Mouse (Mus musculus) urinary bladder, postnatal 10 days (tissue): ENCODE results near the gene Mfap5.
"Not testable (repeated sequence)": the region's sequence is repeated elsewhere in the genome, so short reads cannot be mapped to it uniquely, and the experiment has no call there.

Experiments
- DNase-seq: peaks from one replicate; pipeline ENCODE4 v3.0.0; 2022; ENCODE audit warnings: low spot score

The Mfap5 gene

DNA sequence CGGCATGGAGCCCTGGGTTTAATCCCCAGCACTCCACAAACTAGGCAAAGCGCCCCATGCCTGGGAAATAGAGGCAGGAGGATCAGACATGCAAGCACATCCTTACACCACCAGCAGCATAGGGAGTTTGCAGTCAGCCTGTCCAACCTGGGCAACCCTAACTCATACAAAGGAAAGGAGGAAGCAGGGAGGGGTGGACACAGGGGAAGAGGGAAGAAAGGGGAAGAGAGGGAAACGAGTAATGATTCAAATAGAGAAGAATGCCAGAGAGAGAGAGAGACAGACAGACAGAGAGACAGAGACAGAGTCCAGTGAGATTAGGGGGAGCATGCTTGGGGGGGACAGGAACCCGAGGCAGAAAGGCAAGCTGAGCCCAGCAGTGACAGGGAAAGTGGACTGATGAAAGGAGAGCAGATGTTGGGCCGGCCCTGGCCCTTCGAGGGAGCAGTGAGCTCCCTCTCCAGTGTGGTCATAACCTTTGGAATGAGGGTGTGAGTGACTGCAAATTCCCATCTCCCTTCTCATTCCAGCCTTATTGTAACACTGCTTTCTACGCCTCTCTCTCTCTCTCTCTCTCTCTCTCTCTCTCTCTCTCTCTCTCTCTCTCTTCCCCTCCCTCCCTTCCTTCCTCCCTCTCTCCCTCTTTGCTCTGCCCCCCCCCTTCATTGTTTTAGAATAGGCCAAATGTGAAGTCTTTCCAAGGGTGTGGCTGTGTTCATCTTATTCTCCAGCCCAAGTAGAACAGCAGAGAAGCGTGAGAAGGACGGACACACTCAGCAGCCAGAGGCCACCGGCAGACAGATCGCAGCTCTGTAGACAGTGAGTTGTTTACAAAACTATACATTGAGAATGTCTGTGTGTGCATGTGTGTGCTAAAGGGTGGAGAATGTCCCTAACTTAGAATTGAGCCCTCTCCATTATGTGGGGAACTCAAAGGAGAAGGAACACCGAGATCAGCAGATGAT is 7.6 kb downstream of the Mfap5 start:
- no peak for DNase-seq

- no peak for DNase-seq
These were observed 8.7 kb downstream of the Mfap5 start for GRCm38 (mm10) chr6:122514312-122514711.

DNA sequence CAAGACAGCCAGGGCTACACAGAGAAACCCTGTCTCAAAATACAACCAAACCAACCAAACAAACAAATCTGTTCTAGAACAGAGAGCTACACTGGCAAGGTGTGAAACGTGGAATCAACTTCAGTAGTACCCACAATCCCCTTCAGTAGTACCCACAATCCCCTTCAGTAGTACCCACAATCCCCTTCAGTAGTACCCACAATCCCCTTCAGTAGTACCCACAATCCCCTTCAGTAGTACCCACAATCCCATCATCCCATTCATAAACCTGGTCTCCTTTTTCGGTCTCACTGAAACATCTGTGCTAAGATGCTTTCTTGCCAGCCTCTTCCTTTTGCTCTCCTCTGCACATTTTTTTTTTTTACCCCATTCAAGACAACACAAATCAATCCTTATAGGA is 10.1 kb downstream of the Mfap5 start:
- DNase-seq, result not testable (repeated sequence)

DNA sequence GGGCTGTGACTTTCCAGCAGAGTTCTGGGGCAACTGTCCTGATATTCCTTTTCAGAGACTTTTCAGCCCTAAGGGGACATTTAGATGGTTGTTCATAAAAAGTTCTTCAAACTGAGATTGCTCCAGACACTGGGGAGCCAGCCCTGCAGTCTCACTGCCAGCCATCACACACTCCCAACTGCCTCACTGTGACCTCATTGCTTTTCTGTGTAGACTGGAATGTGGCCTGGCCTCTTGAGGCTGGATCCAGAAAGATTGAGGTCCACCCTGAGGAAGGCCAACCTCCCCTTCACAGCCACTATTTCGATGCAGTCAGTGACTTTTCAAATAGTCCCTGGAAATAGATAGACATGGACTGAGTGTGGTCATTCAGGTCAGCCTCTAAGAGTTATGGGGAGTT is 12.0 kb downstream of the Mfap5 start:
- no peak for DNase-seq

DNA sequence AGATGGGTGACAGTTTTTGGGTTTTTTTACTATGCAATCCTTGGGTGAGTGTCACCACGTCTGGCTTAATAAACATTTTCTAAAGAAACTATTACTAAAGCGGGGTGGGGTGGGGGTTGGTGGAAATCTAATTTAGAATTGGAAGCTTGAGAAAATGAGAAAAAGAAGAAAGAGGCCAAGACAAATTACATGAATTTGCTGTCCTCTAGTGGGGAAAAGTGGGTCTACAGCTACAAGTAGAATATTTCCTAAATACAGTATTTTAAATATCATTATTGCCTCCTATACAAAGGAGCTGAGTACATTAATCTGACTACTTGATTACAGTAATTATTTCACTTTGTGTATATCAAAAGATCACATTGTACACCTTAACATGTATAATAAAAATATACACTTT is 13.7 kb downstream of the Mfap5 start:
- no peak for DNase-seq

- DNase-seq, result no peak
These were observed 16.9 kb downstream of the Mfap5 start for GRCm38 (mm10) chr6:122522595-122522994.

- DNase-seq, result no peak
These were observed 17.6 kb downstream of the Mfap5 start for GRCm38 (mm10) chr6:122523289-122523688.

DNA sequence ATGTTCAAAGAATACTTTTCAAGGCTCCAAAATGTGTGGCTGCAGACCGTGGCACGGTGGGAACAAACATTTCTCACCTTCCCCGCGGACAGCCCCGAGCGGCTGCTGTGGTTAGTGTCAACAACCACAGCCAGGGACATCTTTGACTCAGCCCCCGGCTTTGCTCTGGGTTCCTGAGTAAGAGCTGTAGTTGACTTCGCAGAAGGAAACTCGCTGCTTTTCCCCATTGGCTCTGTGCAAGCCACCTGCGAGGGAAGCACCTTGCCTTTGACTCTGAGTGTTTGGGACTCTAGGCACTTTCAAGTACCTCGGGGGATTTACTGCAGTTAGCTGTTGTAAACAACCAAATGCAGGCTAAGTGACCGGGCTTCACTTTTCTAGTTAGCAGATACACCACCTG is 22.0 kb downstream of the Mfap5 start:
- no peak for DNase-seq

DNA sequence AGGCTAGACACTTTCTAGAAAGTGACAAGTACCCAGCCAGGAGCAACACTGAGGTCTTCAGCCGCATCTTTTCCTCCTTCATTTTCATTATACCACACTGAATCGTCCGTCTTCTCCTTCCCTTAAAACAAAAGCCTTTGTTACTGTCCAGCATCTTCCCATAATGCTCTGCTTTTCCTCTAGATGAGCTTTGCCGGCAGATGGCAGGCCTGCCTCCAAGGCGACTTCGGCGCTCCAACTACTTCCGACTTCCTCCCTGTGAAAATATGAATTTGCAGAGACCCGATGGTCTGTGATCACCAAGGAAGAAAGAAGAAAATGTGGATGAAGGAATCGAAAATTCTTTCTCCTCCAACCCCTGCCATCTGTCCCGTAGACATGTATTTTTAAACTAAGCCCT is 22.5 kb downstream of the Mfap5 start:
- no peak for DNase-seq

DNA sequence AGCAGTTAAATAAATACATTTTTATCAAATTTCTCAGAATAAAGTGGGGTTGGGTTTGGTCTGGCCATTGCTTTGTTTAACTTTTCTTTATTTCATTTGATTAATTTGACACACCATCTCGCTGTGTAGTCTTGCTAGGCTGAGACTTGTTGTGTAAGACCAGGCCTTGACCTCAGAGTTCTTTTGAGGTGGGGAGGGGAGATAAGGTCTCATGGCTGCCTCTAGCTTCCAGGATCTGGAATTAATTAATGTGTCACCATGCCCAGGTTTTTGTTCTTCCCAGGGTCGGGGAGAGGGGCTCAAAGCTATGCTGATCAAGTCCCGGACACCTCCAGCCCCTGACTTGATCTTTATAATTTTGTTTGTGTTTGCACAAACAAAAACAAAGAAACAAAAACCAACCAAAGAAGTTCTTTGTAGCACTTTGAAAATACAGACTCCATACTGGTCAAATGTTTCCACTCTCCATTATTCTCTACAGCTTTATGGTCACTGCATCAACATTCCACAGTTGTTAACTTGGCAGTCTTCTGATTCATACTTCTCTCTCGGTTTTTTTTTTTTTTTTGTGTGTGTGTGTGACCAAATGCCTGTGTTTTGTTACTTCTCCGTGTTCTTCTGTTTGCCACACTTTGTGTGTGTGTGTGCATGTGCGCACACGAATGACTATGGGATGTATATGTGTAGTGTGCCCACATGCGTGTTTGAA is 26.0 kb downstream of the Mfap5 start:
- DNase-seq, result no peak

- DNase-seq, result no peak
These were observed 27.2 kb downstream of the Mfap5 start for GRCm38 (mm10) chr6:122532883-122533302.

GRCm38 (mm10) chr6:122534032-122534431 is 28.4 kb downstream of the Mfap5 start:
- no peak for DNase-seq

GRCm38 (mm10) chr6:122539564-122539963 is 33.9 kb downstream of the Mfap5 start:
- DNase-seq, result no peak

DNA sequence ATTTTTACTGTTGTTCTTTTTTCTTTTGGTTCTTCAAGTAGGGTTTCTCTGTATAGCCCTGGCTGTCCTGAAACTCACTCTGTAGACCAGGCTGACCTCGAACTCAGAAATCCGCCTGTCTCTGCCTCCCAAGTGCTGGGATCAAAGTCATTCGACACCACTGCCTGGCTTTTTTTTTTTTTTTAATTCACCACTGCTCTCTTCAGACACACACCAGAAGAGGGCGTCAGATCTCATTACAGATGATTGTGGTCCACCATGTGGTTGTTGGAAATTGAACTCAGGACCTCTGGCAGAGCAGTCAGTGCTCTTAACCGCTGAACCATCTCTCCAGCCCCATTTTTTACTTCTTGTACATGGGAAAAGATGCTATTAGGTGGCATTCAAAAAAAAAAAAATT is 36.8 kb downstream of the Mfap5 start:
- DNase-seq, result not testable (repeated sequence)

- DNase-seq, result no peak
These were observed 37.9 kb downstream of the Mfap5 start for GRCm38 (mm10) chr6:122543574-122543973.

GRCm38 (mm10) chr6:122544672-122545071 is 39.0 kb downstream of the Mfap5 start:
- no peak for DNase-seq

- no peak for DNase-seq
These were observed 39.7 kb downstream of the Mfap5 start for GRCm38 (mm10) chr6:122545289-122545882.

- DNase-seq, result no peak
These were observed 40.3 kb downstream of the Mfap5 start for GRCm38 (mm10) chr6:122545948-122546347.

- DNase-seq, result no peak
These were observed 48.0 kb downstream of the Mfap5 start, which contains the start of gene Aicda for GRCm38 (mm10) chr6:122553606-122554005. Aicda (plus strand) TSS chr6:122553801.

- DNase-seq, result no peak
These were observed 48.5 kb downstream of the Mfap5 start for GRCm38 (mm10) chr6:122554102-122554501.

DNA sequence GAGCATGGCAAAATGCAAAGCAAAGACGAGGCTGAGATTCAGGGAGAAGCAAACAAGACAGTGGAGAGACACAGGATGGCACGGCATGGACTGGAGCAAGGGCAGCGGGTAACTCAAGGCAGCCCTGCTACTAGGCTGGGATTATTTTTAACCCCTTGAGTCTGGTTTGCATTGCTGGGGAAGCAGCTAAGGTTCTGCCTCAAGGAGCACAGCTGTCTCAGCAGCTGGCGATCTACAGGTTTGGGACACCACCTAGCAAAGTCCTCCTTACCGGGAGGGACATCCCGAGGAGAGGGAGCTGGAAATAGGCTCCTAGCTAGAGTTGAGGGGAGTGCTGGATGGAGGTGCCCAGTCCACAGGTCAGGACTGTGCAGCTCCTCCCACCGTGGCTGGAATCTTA is 49.6 kb downstream of the Mfap5 start:
- no peak for DNase-seq

GRCm38 (mm10) chr6:122556959-122557561 is 51.4 kb downstream of the Mfap5 start:
- no peak for DNase-seq
